Mouse (Mus musculus) erythroblast, adult 5-6 weeks (primary cell): ENCODE measurements around the gene Gm17535. TPM values are rescaled to one million over a fixed set of nuclear protein-coding genes. Genes with fewer than 3 reads are reported as not detected.
"Not testable (repeated sequence)": the region's sequence is repeated elsewhere in the genome, so short reads cannot be mapped to it uniquely, and the experiment has no call there.

Experiments used
- ATAC-seq: replicated peaks from 2 replicates; pipeline ENCODE4 v1.8.0; 2016; ENCODE audit warnings: moderate number of reproducible peaks, mild to moderate bottlenecking, moderate TSS enrichment, inconsistent platforms; ENCODE audit not compliant: poor library complexity, low FRiP score, severe bottlenecking
- total RNA-seq, 2 experiments: library from RNA; stranded (forward) in 1 of 2; stranded (reverse) in 1 of 2; fragments of 150-400 nt in 1 of 2; fragments of 200-764, 138-1000 nt in 1 of 2; gene quantifications; 2 replicates each; pipeline versions ENCODE4 v1.2.3 to v1.2.4; 2015 to 2017; ENCODE audit warnings: low replicate concordance in 2 of 2

Gm17535 gene
- total RNA-seq, 2 experiments from 2014 or later: 0.43 TPM; not detected in 1

- ATAC-seq: not testable (repeated sequence)
Measured at GRCm38 (mm10) chr9:3023985-3024648, 10.3 kb upstream of the Gm17535 start.

- ATAC-seq: not testable (repeated sequence)
Measured at GRCm38 (mm10) chr9:3024912-3025467, 9.4 kb upstream of the Gm17535 start, which contains the start of gene Gm10717. TSS of gene Gm10717 (plus strand) at chr9:3025417.

GRCm38 (mm10) chr9:3025653-3026052, 8.7 kb upstream of the Gm17535 start:
- not testable (repeated sequence) for ATAC-seq

- not testable (repeated sequence) for ATAC-seq
Measured at GRCm38 (mm10) chr9:3026136-3026535, 8.3 kb upstream of the Gm17535 start.

GRCm38 (mm10) chr9:3026741-3027140, 7.7 kb upstream of the Gm17535 start:
- ATAC-seq: not testable (repeated sequence)

GRCm38 (mm10) chr9:3027200-3027599, 7.2 kb upstream of the Gm17535 start:
- 0 out of 2 replicates have a peak, but pooled peaks have one; percentile 18 for ATAC-seq

GRCm38 (mm10) chr9:3029276-3030000, 5.0 kb upstream of the Gm17535 start:
- ATAC-seq: not testable (repeated sequence)

GRCm38 (mm10) chr9:3030677-3031318, 3.6 kb upstream of the Gm17535 start:
- not testable (repeated sequence) for ATAC-seq

- ATAC-seq: not testable (repeated sequence)
Measured at GRCm38 (mm10) chr9:3036577-3036976, 2.2 kb downstream of the Gm17535 start, which contains the start of gene Gm10715. TSS of gene Gm10715 (plus strand) at chr9:3036877.

- not testable (repeated sequence) for ATAC-seq
Measured at GRCm38 (mm10) chr9:3038161-3038560, 3.8 kb downstream of the Gm17535 start.

Other genes with a start within 250 kb of the Gm17535 start
- not detected in 2 replicates for gene Gm10722, start 33.7 kb upstream of the Gm17535 start, total RNA-seq (2015; ENCODE audit: low replicate concordance)
- gene Gm10722, start 33.7 kb upstream of the Gm17535 start, total RNA-seq (2017; ENCODE audit: low replicate concordance): 10.9 and 17.0 TPM in 2 replicates
- 3.8 and 12.3 TPM in 2 replicates for gene Gm11168, start 31.3 kb upstream of the Gm17535 start, total RNA-seq (2015; ENCODE audit: low replicate concordance)
- gene Gm11168, start 31.3 kb upstream of the Gm17535 start, total RNA-seq (2017; ENCODE audit: low replicate concordance): 8.1 and 36.2 TPM in 2 replicates
- gene Gm10721, start 21.5 kb upstream of the Gm17535 start, total RNA-seq (2015; ENCODE audit: low replicate concordance): 6.5 and 7.5 TPM in 2 replicates
- 19.3 and 30.7 TPM in 2 replicates for gene Gm10721, start 21.5 kb upstream of the Gm17535 start, total RNA-seq (2017; ENCODE audit: low replicate concordance)
- 2.9 TPM in 1 of 2 replicates, not detected in the other for gene Gm10720, start 18.9 kb upstream of the Gm17535 start, total RNA-seq (2015; ENCODE audit: low replicate concordance)
- gene Gm10720, start 18.9 kb upstream of the Gm17535 start, total RNA-seq (2017; ENCODE audit: low replicate concordance): 1.7 and 10.6 TPM in 2 replicates
- gene Gm10719, start 17.2 kb upstream of the Gm17535 start, total RNA-seq (2015; ENCODE audit: low replicate concordance): 2.9 and 39.8 TPM in 2 replicates
- gene Gm10719, start 17.2 kb upstream of the Gm17535 start, total RNA-seq (2017; ENCODE audit: low replicate concordance): 68.4 and 134 TPM in 2 replicates
- gene Gm10718, start 11.1 kb upstream of the Gm17535 start, total RNA-seq (2015; ENCODE audit: low replicate concordance): 5.4 and 26.3 TPM in 2 replicates
- gene Gm10718, start 11.1 kb upstream of the Gm17535 start, total RNA-seq (2017; ENCODE audit: low replicate concordance): 27.9 and 81.7 TPM in 2 replicates
- 3.8 and 9.6 TPM in 2 replicates for gene Gm10717, start 9.2 kb upstream of the Gm17535 start, total RNA-seq (2015; ENCODE audit: low replicate concordance)
- gene Gm10717, start 9.2 kb upstream of the Gm17535 start, total RNA-seq (2017; ENCODE audit: low replicate concordance): 40.0 and 125 TPM in 2 replicates
- gene Gm10715, start 2.3 kb downstream of the Gm17535 start, total RNA-seq (2015; ENCODE audit: low replicate concordance): not detected in 2 replicates
- 13.2 and 20.3 TPM in 2 replicates for gene Gm10715, start 2.3 kb downstream of the Gm17535 start, total RNA-seq (2017; ENCODE audit: low replicate concordance)